Mouse (Mus musculus): ENCODE measurements around the gene Pcgf5.

DNA sequence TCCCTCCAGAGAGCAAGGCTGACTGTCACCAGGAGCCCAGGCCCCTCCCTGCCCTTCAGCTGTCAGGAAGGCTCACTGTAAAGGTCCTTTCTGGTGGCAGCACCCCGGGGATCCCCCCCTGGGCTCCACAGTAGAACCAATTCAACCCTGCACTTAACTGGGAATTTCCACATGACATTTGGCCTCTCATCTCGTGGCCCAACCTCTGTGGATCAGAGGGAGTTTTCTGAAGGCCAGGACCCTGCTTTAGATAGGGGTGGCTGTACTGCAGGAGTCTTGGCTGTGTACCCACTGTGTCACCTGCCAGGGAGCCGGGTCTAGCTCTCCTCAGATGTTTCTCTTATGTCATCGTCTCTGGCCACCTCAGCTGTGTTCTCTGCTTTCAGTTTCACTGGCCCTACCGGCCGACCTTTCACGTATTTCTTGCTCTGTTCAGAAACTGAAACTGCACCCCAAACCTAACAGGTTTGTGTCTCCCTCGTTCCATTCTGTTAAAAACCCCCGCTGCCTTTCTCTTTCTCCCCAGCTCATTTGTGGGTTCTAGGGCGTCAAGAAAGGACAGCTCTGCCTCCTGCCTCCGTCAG, 27.2 kb downstream of the Pcgf5 start:
- no peak for TF ChIP-seq GATA1 (IDR thresholded peaks at IDR 0.05; ENCODE audit: low read length)
- no peak for TF ChIP-seq TAL1 (IDR thresholded peaks at IDR 0.05; ENCODE audit: low read length)
